Mouse (Mus musculus): ENCODE measurements around the gene Spsb1. TPM values are rescaled to one million over a fixed set of nuclear protein-coding genes. Genes with fewer than 3 reads are reported as not detected.

The Spsb1 gene
- polyA plus RNA-seq, 1 experiment = 20.2 TPM

DNA sequence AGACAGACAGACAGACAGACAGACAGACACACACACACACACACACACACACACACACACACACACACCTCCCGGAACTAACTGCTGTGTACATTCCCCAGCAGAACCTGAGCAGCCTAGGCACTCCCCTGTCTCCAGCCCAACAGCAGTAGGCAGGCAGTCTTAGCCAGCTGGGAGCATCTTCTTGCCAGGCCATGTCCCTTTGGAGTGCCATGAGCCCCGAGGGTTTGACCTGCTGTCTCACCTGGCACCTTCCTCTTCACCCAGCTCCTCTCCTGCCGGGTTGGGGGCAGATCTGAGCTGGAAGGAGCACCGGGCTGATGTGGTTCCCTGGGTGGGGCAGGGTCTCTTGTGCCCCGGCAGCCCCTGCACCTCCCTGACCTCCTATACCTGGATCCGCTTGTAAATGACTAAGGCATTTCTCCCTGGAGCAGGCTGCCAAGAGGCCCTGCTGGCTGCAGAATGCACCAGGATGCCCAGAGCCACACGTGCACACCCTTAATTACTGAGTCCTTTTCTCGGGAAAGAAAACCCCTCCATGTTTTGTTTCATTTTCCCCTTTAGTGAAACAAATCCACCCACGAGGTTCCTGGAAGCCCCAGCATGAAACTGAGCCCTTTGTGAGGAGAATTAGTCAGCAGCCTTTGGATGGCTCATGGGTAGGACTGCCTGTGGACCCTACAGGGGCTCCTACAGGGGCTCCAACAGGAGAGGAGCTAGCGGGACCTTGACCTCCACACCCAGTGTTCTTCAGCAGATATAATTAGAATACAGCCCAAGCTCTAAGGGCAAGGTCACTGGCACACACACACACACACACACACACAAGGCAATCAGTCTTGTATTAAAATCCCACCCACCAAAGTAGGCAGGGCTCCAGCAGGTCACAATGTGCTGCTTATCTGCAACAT is 11.8 kb downstream of the Spsb1 start:
- no peak for DNase-seq
- 49% methylated on average over 10 of the region's 10 CpGs for WGBS
- H3K4me1 ChIP-seq (ENCODE audit: control insufficient read depth, insufficient read depth, low read length) = peaks cover 6% of the 10 kb centered on the region
- TF ChIP-seq POLR2A (IDR thresholded peaks at IDR 0.05; ENCODE audit: borderline replicate concordance, extremely low read depth, low read depth, low read length) = no peak
- no peak for TF ChIP-seq CTCF (IDR thresholded peaks at IDR 0.05; ENCODE audit: insufficient read depth, low read length)
- H3K4me3 ChIP-seq (replicated peaks; ENCODE audit: extremely low read depth, low read depth, low read length) = no peak overlapping the region

DNA sequence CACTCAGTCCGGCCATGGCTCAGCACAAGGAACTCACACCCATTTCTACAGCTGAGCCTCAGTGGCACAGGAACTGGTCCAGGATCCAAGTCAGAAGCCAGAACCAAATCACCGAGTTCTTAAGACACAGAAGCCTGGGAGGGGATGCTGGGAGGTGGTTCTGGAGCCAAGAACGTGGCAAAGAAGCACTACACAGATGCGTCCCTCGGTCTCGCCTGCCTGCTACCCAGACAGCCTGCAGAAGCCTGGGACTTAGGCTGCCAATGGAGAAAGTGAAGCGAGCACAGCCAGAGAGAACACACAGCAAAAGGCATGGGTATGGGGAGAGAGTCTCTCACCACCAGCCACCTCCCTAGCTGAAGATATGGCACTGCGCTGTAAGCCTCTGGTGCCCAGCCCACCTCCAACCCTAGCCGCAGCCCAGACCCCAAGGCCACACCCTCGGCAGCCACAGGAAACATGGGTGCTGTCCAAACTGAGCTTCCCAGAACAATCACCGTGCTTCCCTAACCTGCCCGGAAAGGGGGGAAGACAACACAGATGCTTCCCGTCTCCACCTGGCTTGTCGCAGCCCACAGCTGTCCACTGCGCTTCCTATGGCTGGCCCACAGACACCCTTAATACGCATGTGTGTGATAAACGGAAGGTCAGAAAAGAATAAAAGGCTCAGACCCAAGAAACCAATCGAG is 13.6 kb downstream of the Spsb1 start:
- H3K4me3 ChIP-seq (replicated peaks; ENCODE audit: extremely low read depth, low read depth, low read length) = no peak overlapping the region
- 56% methylated on average over 18 of the region's 18 CpGs for WGBS
- no peak for DNase-seq
- TF ChIP-seq POLR2A (IDR thresholded peaks at IDR 0.05; ENCODE audit: borderline replicate concordance, extremely low read depth, low read depth, low read length) (no peak), CTCF (IDR thresholded peaks at IDR 0.05; ENCODE audit: insufficient read depth, low read length) (no peak)
- H3K4me1 ChIP-seq (ENCODE audit: control insufficient read depth, insufficient read depth, low read length) = peaks cover 6% of the 10 kb centered on the region

DNA sequence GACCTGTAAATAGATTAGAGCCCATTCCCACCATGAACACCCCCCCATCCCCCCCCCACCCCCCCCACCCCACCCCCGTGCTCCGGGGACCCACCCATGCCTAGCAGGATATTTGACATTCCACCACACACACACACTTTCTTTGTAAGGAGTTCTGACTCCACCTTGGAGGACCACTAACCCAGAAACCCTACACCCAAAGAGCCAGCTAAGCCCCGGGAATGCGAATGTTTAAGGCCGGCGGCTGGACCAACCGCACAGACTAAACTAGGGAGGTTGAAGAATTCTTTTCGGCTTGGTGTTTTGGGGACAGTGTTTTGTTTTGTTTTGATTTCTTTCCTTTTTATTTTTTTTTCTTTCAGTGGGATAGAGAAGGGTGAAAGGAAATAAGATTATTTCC is 16.1 kb downstream of the Spsb1 start:
- H3K4me3 ChIP-seq (replicated peaks; ENCODE audit: extremely low read depth, low read depth, low read length) = no peak overlapping the region
- TF ChIP-seq CTCF (IDR thresholded peaks at IDR 0.05; ENCODE audit: insufficient read depth, low read length) (no peak), POLR2A (IDR thresholded peaks at IDR 0.05; ENCODE audit: borderline replicate concordance, extremely low read depth, low read depth, low read length) (no peak)
- DNase-seq = no peak
- H3K4me1 ChIP-seq (ENCODE audit: control insufficient read depth, insufficient read depth, low read length) = peaks cover 6% of the 10 kb centered on the region
- WGBS = 54% methylated on average over 8 of the region's 8 CpGs

DNA sequence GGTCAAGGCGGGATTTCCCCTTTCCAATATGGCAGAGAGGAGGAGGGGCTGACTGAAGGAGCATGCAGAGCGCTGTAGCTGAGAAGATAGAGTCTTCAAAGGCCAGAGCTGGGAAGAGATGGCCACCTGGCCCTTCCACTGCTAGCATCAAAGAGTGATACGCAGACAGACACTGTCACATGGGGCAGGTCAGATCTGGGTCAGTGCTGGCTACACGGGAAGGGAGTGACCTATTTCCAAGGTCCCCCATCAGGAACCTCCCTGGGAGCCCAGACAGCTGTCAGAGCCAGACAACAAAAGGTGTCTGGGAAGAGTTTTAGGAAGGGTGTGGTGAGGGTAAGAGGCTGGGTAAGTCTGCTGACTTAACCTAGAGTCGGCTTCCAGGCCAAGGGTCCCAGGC is 17.9 kb downstream of the Spsb1 start:
- Histone ChIP-seq H3K4me3 (replicated peaks; ENCODE audit: extremely low read depth, low read depth, low read length) (no peak overlapping the region), H3K4me1 (ENCODE audit: control insufficient read depth, insufficient read depth, low read length) (peaks cover 6% of the 10 kb centered on the region)
- DNase-seq = no peak
- 52% methylated on average over 5 of the region's 5 CpGs for WGBS
- TF ChIP-seq POLR2A (IDR thresholded peaks at IDR 0.05; ENCODE audit: borderline replicate concordance, extremely low read depth, low read depth, low read length) = no peak
- no peak for TF ChIP-seq CTCF (IDR thresholded peaks at IDR 0.05; ENCODE audit: insufficient read depth, low read length)

DNA sequence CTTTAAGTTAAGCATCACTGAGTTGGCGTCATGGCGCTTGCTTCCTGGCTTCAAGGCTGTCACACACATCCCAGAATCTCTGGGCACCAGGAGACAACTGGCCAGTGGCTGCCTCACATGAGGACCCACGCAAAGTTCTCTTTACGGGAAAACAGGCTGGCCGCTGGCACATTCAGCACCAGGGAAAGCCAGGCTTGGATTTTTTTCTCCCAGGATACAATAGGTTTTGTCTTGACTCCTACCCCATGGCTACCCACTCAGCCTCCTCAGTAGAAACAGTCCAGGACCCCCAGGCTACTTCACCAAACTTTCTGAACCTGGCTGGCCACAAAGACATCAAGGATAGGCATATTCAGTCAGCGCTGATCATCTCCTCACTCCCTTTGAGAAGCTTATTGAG is 19.4 kb downstream of the Spsb1 start:
- no peak overlapping the region for H3K4me3 ChIP-seq (replicated peaks; ENCODE audit: extremely low read depth, low read depth, low read length)
- no peak for DNase-seq
- peaks cover 2% of the 10 kb centered on the region; the same call in 1 of the 2 replicates for H3K4me1 ChIP-seq (ENCODE audit: control insufficient read depth, insufficient read depth, low read length)
- no peak for TF ChIP-seq POLR2A (IDR thresholded peaks at IDR 0.05; ENCODE audit: borderline replicate concordance, extremely low read depth, low read depth, low read length)
- TF ChIP-seq CTCF (IDR thresholded peaks at IDR 0.05; ENCODE audit: insufficient read depth, low read length) = no peak
- WGBS = 88% methylated on average over 6 of the region's 6 CpGs

DNA sequence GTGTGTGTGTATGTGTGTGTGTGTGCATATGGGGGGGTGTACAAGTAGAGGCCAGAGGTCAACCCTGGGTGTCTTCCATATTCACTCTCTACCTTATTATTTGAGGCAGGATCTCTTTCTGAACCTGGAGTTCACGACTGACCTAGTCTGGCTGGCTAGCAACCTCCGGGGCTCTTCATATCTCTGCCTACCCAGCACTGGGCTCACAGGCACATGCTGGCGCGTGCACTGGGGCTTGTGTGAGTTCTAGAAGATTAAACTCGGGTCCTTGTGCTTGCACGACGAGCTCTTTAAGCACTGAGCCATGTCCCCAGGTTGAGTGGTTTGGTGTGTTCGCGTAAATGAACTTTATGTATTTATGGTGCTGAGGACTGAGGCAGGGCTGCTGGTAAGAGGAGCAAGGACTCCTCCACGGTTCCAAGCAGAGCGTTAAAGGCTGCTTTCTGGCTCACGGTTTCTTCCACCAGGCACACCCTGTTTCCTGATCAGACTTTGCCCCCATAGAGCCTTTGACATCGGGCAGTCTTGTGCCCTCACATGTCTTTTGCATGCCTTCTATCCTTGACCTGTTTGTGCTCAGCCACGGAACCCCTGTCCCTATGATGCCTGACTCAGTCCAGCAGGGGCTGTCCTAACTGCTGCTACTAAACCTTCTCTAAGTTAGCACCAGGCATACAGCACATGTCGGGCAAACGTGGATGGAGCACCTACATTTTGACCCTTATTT is 21.2 kb downstream of the Spsb1 start:
- DNase-seq = no peak
- no peak overlapping the region for H3K4me3 ChIP-seq (replicated peaks; ENCODE audit: extremely low read depth, low read depth, low read length)
- TF ChIP-seq CTCF (IDR thresholded peaks at IDR 0.05; ENCODE audit: insufficient read depth, low read length) = no peak
- no peak for TF ChIP-seq POLR2A (IDR thresholded peaks at IDR 0.05; ENCODE audit: borderline replicate concordance, extremely low read depth, low read depth, low read length)
- 84% methylated on average over 16 of the region's 16 CpGs for WGBS
- H3K4me1 ChIP-seq (ENCODE audit: control insufficient read depth, insufficient read depth, low read length) = no peaks in the 10 kb centered on the region; the same call in 1 of the 2 replicates

DNA sequence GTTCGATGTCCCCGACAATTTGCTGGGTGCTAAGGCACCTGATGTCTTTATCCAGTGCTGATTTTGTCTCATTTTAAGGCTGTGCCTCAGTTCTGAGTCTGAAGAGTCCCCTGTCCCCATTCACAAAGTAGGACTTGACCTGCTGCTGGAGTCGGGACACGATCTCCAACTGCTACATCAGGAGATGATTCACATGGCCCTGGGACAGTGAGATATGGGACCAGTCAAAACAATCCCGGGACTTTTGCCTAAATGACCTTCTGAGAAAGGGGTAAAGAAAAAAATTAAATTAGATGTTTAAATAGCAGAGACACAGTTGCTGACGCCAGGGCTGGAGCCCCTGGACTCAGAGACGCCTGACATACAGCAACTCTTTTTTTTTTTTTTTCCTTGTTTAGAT is 21.8 kb downstream of the Spsb1 start:
- 78% methylated on average over 7 of the region's 7 CpGs for WGBS

DNA sequence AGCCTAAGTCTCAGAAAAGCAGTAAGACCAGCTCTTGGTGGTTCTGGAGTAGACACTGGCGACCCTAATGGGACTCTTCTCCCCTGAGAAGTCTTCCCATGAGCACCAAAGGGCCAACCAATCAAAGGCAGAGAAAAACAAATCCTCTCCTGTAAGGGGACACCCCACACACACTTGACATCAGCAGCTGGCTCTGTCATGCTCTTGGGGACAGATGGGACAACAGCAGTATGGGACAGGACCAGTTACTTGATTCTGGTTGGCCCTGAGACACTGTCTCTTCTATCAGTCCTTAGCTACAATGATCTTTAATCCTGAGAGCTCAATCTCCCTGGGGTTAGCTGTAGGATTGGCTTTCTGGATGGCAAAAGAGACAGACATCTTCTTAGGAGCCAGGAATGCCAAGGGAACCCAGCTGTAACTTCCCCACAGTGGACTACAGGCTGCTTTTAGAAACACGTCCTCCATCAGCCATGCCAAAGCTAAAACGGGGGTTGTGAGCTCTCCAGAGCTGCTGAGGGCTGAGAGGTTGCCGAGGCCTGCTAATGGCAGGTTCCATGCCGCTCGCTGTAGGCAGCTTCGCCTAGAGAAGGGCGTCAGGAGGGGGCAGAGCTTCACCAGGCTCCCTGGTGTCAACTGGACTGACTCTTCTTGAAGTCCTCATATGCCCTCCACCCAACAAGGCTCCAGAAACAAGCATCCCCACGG is 22.6 kb downstream of the Spsb1 start:
- no peak for DNase-seq
- 86% methylated on average over 9 of the region's 9 CpGs for WGBS
- no peak for TF ChIP-seq CTCF (IDR thresholded peaks at IDR 0.05; ENCODE audit: insufficient read depth, low read length)
- no peaks in the 10 kb centered on the region for H3K4me1 ChIP-seq (ENCODE audit: control insufficient read depth, insufficient read depth, low read length)
- no peak overlapping the region for H3K4me3 ChIP-seq (replicated peaks; ENCODE audit: extremely low read depth, low read depth, low read length)

More for the DNA sequence above, 21.8 kb downstream of the Spsb1 start:
- no peak overlapping the region for H3K4me3 ChIP-seq (replicated peaks; ENCODE audit: extremely low read depth, low read depth, low read length)
- no peak for TF ChIP-seq POLR2A (IDR thresholded peaks at IDR 0.05; ENCODE audit: borderline replicate concordance, extremely low read depth, low read depth, low read length)
- no peak for TF ChIP-seq CTCF (IDR thresholded peaks at IDR 0.05; ENCODE audit: insufficient read depth, low read length)
- DNase-seq = no peak
- H3K4me1 ChIP-seq (ENCODE audit: control insufficient read depth, insufficient read depth, low read length) = no peaks in the 10 kb centered on the region

DNA sequence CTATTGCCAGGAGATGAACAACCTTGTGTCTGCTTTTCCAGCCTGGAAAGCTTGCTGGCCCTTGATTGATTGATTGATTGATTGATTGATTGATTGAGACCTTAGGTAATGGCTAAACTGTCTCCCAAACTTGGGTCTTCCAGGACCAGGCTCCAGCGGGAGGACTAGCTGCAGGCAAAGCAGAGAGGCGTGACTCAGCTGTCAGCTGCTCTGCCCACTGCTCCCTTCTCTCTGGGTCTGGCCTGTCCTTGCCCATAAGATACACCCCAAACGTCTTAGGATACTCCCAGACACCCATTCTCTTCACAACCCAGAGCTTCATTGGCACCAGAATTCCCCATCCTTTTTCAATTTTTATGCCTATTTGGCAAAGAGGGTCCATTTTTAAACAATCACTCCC is 24.1 kb downstream of the Spsb1 start:
- no peak for TF ChIP-seq POLR2A (IDR thresholded peaks at IDR 0.05; ENCODE audit: borderline replicate concordance, extremely low read depth, low read depth, low read length)
- TF ChIP-seq CTCF (IDR thresholded peaks at IDR 0.05; ENCODE audit: insufficient read depth, low read length) = no peak
- no peak overlapping the region for H3K4me3 ChIP-seq (replicated peaks; ENCODE audit: extremely low read depth, low read depth, low read length)
- DNase-seq = no peak
- no peaks in the 10 kb centered on the region for H3K4me1 ChIP-seq (ENCODE audit: control insufficient read depth, insufficient read depth, low read length)
- WGBS = 65% methylated on average over 3 of the region's 3 CpGs

All from lung, adult 2 months (tissue).